In genomic region chr10:85154195-85154594, GRCm38 (mm10) we compare ENCODE assay signal across 9 mouse cellular contexts. TPM values are rescaled to one million over a fixed set of nuclear protein-coding genes. Genes with fewer than 3 reads are reported as not detected.
DNase-seq lines count a peak whose midpoint lies in the region; ATAC-seq lines count a peak whose summit lies in the region.
"Had no signal": no experiment of that assay in that cellular context is flagged by ENCODE, and none has a peak within 500 bp of the region (broad histone marks: within the 10 kb centered on the region; RNA-seq: fewer than 3 reads in every experiment).

No protein-coding gene starts in this region.

- H3K36me3 ChIP-seq in embryonic facial prominence, embryonic 11.5 days (replicated peaks; ENCODE audit: control insufficient read depth, insufficient read depth, low read depth, low read length) = no peaks in the 10 kb centered on the region
- H3K36me3 ChIP-seq: liver, embryonic 15.5 days had no signal

- no peak overlapping the region for H3K9ac ChIP-seq in embryonic facial prominence, embryonic 11.5 days (replicated peaks; ENCODE audit: low read length)
- H3K9ac ChIP-seq: liver, embryonic 15.5 days had no signal

- H3K4me2 ChIP-seq in embryonic facial prominence, embryonic 11.5 days (ENCODE audit: low read depth, low read length) = no peak overlapping the region
- H3K4me2 ChIP-seq: liver, embryonic 15.5 days had no signal

- no peak overlapping the region for H3K27ac ChIP-seq in embryonic facial prominence, embryonic 11.5 days (replicated peaks; ENCODE audit: low read depth, low read length)
- H3K27ac ChIP-seq: liver, embryonic 15.5 days had no signal

- no peak for ATAC-seq in embryonic facial prominence, embryonic 11.5 days (replicated peaks; ENCODE audit: insufficient number of reproducible peaks, low FRiP score, low TSS enrichment, low read depth)

- WGBS in embryonic facial prominence, embryonic 11.5 days = 15% methylated on average over 2 of the region's 2 CpGs

- no peaks in the 10 kb centered on the region for H3K27me3 ChIP-seq in embryonic facial prominence, embryonic 11.5 days (ENCODE audit: control insufficient read depth, insufficient read depth, low read length)
- H3K27me3 ChIP-seq: liver, embryonic 15.5 days had no signal

- no peak overlapping the region for H3K4me3 ChIP-seq in embryonic facial prominence, embryonic 11.5 days (ENCODE audit: low read depth, low read length)
- H3K4me3 ChIP-seq: liver, embryonic 15.5 days had no signal

- H3K9me3 ChIP-seq in embryonic facial prominence, embryonic 11.5 days (replicated peaks; ENCODE audit: control insufficient read depth, low read length) = no peaks in the 10 kb centered on the region
- H3K9me3 ChIP-seq: liver, embryonic 15.5 days had no signal

- H3K4me1 ChIP-seq in embryonic facial prominence, embryonic 11.5 days (ENCODE audit: control insufficient read depth, insufficient read depth, low read length) = no peaks in the 10 kb centered on the region
- H3K4me1 ChIP-seq: liver, embryonic 15.5 days had no signal

- peak; percentile 76 for DNase-seq in gastrocnemius, adult 18-20 months (ENCODE audit: low spot score)
- no peak for DNase-seq in gastrocnemius, postnatal 25 days
- DNase-seq in B cell, adult 2 months = peak; percentile 69 to 70
- peak; percentile 74 for DNase-seq in adrenal gland, postnatal 14 days
- peak; percentile 74 for DNase-seq in embryonic facial prominence, embryonic 11.5 days (ENCODE audit: low spot score)
- DNase-seq in layer of hippocampus, adult 11-12 months (ENCODE audit: low spot score) = peak; percentile 54
- DNase-seq in lung, postnatal 14 days = peak; percentile 77
- DNase-seq in spleen, postnatal 10 days (ENCODE audit: low spot score in 2 of 2) = peak; percentile 17 to 67

RNA-seq across cellular contexts. Expression of gene Mterf2, which starts 26.4 kb away (rescaled TPM):
- total RNA-seq in gastrocnemius, adult 18-20 months (2021) = 10 to 100 TPM; 11.4 to 15.0 TPM
- 10 to 100 TPM; 10.4 to 12.9 TPM for total RNA-seq in gastrocnemius, postnatal 25 days (2021)
- 8.3 and 9.1 TPM in 2 replicates for total RNA-seq in adrenal gland, postnatal 14 days (2021)
- 33.3 and 36.0 TPM in 2 replicates for polyA plus RNA-seq in embryonic facial prominence, embryonic 11.5 days (2014; fragmentation: Nextera tagmentation; extraction: Ambion mirVana)

RNA-seq across cellular contexts. Expression of gene Cry1, which starts 30.7 kb away (rescaled TPM):
- total RNA-seq in gastrocnemius, adult 18-20 months (2021) = 10 to 100 TPM; 10.8 to 16.1 TPM
- 10 to 100 TPM in 1 of 2 experiments, 1 to 10 TPM in 1; 6.1 to 11.8 TPM for total RNA-seq in gastrocnemius, postnatal 25 days (2021)
- 17.4 and 23.4 TPM in 2 replicates for total RNA-seq in adrenal gland, postnatal 14 days (2021)
- polyA plus RNA-seq in embryonic facial prominence, embryonic 11.5 days (2014; fragmentation: Nextera tagmentation; extraction: Ambion mirVana) = 33.6 and 34.0 TPM in 2 replicates

RNA-seq across cellular contexts. Expression of gene Tmem263, which starts 51.8 kb away (rescaled TPM):
- total RNA-seq in gastrocnemius, adult 18-20 months (2021) = 10 to 100 TPM in 1 of 2 experiments, 1 to 10 TPM in 1; 8.7 to 11.8 TPM
- 10 to 100 TPM in 1 of 2 experiments, 1 to 10 TPM in 1; 9.9 to 11.2 TPM for total RNA-seq in gastrocnemius, postnatal 25 days (2021)
- total RNA-seq in adrenal gland, postnatal 14 days (2021) = 19.4 and 22.6 TPM in 2 replicates
- 75.0 and 81.6 TPM in 2 replicates for polyA plus RNA-seq in embryonic facial prominence, embryonic 11.5 days (2014; fragmentation: Nextera tagmentation; extraction: Ambion mirVana)

RNA-seq across cellular contexts. Expression of gene Fhl4, which starts 51.9 kb away (rescaled TPM):
- total RNA-seq in gastrocnemius, adult 18-20 months (2021) = under 1 TPM; 0.16 to 0.24 TPM
- under 1 TPM; 0.13 to 0.15 TPM for total RNA-seq in gastrocnemius, postnatal 25 days (2021)
- total RNA-seq in adrenal gland, postnatal 14 days (2021) = 0.26 and 0.48 TPM in 2 replicates
- polyA plus RNA-seq in embryonic facial prominence, embryonic 11.5 days (2014; fragmentation: Nextera tagmentation; extraction: Ambion mirVana) = 1.1 and 1.2 TPM in 2 replicates
